Mouse (Mus musculus) stomach, embryonic 14.5 days (tissue): ENCODE measurements around the gene Ddr2. TPM values are rescaled to one million over a fixed set of nuclear protein-coding genes. Genes with fewer than 3 reads are reported as not detected.
"Not testable (repeated sequence)": the region's sequence is repeated elsewhere in the genome, so short reads cannot be mapped to it uniquely, and the experiment has no call there.

Experiments
- ATAC-seq: fragments of 200-750 bp; cut with Nextera tagmentation; 2 replicates; pipeline ENCODE4 v1.8.0; 2017; ENCODE audit warnings: low read depth, moderate TSS enrichment; ENCODE audit not compliant: insufficient number of reproducible peaks, insufficient read depth, low FRiP score
- H3K27ac ChIP-seq: fragments of 300-500 bp; sonication (generic); 2 replicates; pipeline ENCODE4 v1.5.1; 2014; ENCODE audit warnings: mild to moderate bottlenecking, low read length, moderate library complexity, mixed read lengths
- H3K27me3 ChIP-seq: fragments of 300-500 bp; sonication (generic); 2 replicates; pipeline ENCODE4 v1.6.1; 2014; ENCODE audit warnings: low read length, control low read depth, mixed read lengths; ENCODE audit not compliant: control insufficient read depth, insufficient read depth
- H3K36me3 ChIP-seq: fragments of 300-500 bp; sonication (generic); 2 replicates; pipeline ENCODE4 v1.6.1; 2014; ENCODE audit warnings: mild to moderate bottlenecking, control low read depth, low read length, moderate library complexity, mixed read lengths; ENCODE audit not compliant: control insufficient read depth, insufficient read depth
- H3K4me1 ChIP-seq: fragments of 300-500 bp; sonication (generic); 2 replicates; pipeline ENCODE4 v1.6.1; 2014; ENCODE audit warnings: low read length, control low read depth, mixed read lengths; ENCODE audit not compliant: control insufficient read depth, insufficient read depth
- H3K4me2 ChIP-seq: fragments of 300-500 bp; sonication (generic); replicated peaks from 2 replicates; pipeline ENCODE4 v1.6.1; 2014; ENCODE audit warnings: low read depth, low read length, control low read depth
- H3K4me3 ChIP-seq: fragments of 300-500 bp; sonication (generic); 2 replicates; pipeline ENCODE4 v1.5.1; 2014; ENCODE audit warnings: low read depth, low read length, control low read depth
- H3K9ac ChIP-seq: fragments of 300-500 bp; sonication (generic); replicated peaks from 2 replicates; pipeline ENCODE4 v1.6.1; 2014; ENCODE audit warnings: low read depth, mild to moderate bottlenecking, control low read depth, low read length, moderate library complexity, mixed read lengths
- H3K9me3 ChIP-seq: fragments of 300-500 bp; sonication (generic); 2 replicates; pipeline ENCODE4 v1.6.1; 2016; ENCODE audit warnings: low read depth, low read length, control low read depth; ENCODE audit not compliant: control insufficient read depth
- whole genome bisulfite sequencing: fragments of 180-500 bp; shearing (Covaris S2); extraction: QIAGEN DNeasy Blood & Tissue Kit; methylation state at CpG from one replicate; pipeline ENCODE4 v1.1.7; 2014; 5-methylcytosine and 5-hydroxymethylcytosine counted together
- polyA plus RNA-seq: library from polyadenylated mRNA; unstranded; fragments of >200 nt; fragmentation: Nextera tagmentation; extraction: Ambion mirVana; gene quantifications from 2 replicates; pipeline ENCODE4 v1.2.1, GENCODE M21; 2014

Gene Ddr2
- polyA plus RNA-seq, 1 experiment from 2014 or later: 60.4 TPM

- H3K9me3 ChIP-seq: no peaks in the 10 kb centered on the region
- no peaks in the 10 kb centered on the region for H3K4me1 ChIP-seq
- no peak for ATAC-seq
- no peaks in the 10 kb centered on the region for H3K27me3 ChIP-seq
- H3K27ac ChIP-seq: no peak overlapping the region
- H3K4me2 ChIP-seq: no peak overlapping the region
- H3K9ac ChIP-seq: no peak overlapping the region
- 67% methylated on average over 2 of the region's 2 CpGs for WGBS
- H3K36me3 ChIP-seq: no peaks in the 10 kb centered on the region
- H3K4me3 ChIP-seq: no peak overlapping the region
Observed at GRCm38 (mm10) chr1:170124644-170125043, 14.1 kb upstream of the Ddr2 start.

DNA sequence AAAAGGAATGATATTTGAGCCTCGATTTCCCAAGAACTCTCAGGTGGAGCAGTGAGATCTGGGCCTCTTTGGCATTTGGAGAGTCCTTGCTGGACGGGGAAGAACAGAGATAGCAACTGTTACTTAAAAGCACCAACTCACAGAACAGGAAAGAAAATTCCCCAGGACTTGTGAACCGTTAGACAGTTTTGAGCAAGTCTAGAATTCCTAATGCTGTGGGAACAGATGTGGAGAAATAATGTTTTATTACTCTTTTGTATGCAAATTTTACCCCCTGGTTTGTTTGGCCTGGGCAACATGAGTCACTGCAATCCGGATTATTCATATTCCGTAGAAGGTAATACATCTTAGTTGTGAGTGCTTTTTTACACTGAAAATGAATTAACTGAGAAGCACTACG is 3.1 kb upstream of the Ddr2 start:
- WGBS: 73% methylated on average over 6 of the region's 6 CpGs
- Histone ChIP-seq H3K4me2 (no peak overlapping the region), H3K4me1 (peaks cover 6% of the 10 kb centered on the region; the same call in 1 of the 2 replicates), H3K27ac (no peak overlapping the region), H3K9me3 (no peaks in the 10 kb centered on the region), H3K36me3 (no peaks in the 10 kb centered on the region), H3K27me3 (no peaks in the 10 kb centered on the region), H3K9ac (no peak overlapping the region), H3K4me3 (no peak overlapping the region)
- no peak for ATAC-seq

DNA sequence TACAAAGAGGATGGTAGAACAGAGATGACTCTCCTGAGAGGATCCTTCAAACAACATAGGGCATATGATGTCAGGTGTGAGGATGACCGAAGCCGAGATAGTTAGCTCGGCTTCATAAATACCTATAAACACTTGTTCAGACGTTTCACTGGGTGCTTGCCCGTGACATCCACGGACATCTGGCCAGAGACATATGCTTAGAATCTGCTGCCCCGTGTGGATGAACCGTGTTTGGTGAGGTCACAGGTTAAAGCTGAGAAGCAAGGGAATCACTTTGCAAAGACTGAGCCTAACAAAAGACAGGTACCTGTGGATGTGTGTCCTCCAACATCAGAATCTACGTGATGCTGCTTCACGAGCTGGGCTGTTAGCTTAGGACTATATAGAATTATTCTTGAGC is 1.7 kb upstream of the Ddr2 start:
- ATAC-seq: no peak
- Histone ChIP-seq H3K9ac (no peak overlapping the region), H3K9me3 (no peaks in the 10 kb centered on the region), H3K27ac (no peak overlapping the region), H3K27me3 (no peaks in the 10 kb centered on the region), H3K4me1 (peaks cover 10% of the 10 kb centered on the region; the same call in 1 of the 2 replicates), H3K4me2 (no peak overlapping the region), H3K4me3 (no peak overlapping the region), H3K36me3 (no peaks in the 10 kb centered on the region)
- 89% methylated on average over 10 of the region's 10 CpGs for WGBS

DNA sequence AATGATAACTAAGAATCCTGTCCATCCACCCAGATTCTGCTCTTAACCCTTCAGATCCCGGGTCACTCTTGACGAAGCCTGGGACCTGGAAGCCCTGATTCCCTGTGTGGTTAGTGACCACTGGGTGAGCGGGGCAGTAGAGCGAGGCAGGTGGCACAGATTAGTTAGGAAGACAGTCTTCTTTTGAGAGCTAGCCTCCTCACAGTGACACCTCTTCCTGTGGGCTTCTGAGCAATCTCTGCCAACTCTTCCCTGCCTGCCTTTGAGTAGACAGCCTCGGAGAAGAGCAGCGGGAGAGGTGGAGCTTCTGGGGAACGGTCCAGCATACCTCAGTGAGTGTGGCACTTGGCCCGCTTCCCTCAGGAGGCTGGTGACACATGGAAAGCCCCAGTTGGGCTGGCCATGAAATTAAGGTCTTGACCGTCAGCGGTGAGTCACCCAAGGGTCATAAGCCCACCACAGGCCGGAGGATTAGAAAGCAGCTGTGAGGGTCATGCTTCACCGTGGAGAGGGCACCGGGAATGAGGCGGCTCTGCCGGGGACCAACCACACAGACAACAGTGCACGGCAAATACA is 1.2 kb upstream of the Ddr2 start:
- Histone ChIP-seq H3K27ac (peak overlapping the region; percentile 97), H3K4me3 (no peak overlapping the region), H3K9me3 (no peaks in the 10 kb centered on the region), H3K4me2 (peak overlapping the region; percentile 45), H3K36me3 (no peaks in the 10 kb centered on the region), H3K9ac (no peak overlapping the region), H3K4me1 (peaks cover 10% of the 10 kb centered on the region; the same call in 1 of the 2 replicates), H3K27me3 (no peaks in the 10 kb centered on the region)
- 80% methylated on average over 16 of the region's 16 CpGs for WGBS
- peak; percentile 24; the same call in 1 of the 2 replicates for ATAC-seq

DNA sequence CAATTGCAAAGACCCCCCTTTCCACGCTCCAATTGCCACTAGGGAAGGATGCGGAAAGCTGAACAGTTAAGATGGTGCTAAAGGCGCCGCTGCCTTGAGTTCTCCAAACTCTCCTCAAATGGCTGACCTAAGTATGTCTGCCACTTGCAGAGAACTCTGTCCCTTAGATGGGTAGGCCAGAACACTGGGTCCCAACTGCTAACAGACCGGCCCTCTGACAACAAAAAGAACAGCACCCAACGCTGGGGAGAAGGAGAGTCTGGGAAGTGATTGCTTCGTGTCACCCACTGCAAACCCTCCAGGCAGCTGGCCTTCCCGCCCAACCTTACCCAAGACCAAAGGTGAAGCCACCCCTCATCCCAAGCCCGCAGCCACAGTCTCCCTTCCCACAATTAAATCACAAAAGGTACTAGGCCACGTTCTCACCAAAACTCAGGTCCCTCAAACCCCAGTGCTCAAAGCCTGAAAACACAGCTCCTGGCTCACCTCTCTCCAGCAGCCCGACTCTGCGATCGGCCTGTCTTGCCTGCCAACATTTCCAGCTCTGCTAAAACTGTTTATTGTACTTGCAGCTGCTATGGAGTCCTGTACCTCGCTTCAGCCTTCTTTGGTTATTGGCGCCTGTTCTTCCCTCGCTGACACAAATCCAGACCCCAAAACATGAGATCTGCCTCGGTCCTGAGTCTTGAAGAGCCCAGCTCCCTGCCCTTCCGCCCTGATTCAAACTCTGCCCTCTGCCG is 616 bp downstream of the Ddr2 start:
- peak; percentile 64; the same call in 1 of the 2 replicates for ATAC-seq
- no peaks in the 10 kb centered on the region for H3K9me3 ChIP-seq
- 57% methylated on average over 19 of the region's 19 CpGs for WGBS

DNA sequence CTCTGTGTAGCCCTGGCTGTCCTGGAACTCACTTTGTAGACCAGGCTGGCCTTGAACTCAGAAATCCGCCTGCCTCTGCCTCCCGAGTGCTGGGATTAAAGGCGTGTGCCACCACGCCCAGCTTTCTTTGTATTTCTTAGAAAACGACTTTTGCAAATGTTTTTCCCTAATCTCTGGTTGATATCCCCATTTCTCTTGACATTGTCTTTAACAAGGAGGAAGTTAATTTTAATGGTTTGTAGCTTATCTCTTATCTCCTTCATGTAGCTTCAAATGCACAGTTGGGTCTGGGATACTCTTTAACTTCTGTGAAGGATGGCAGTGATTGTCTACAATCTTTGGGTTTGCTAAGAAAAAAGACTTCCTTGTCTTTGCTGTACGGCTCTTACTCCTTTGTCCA is 7.7 kb downstream of the Ddr2 start:
- H3K4me3 ChIP-seq, H3K27ac ChIP-seq, H3K4me2 ChIP-seq, H3K4me1 ChIP-seq, H3K27me3 ChIP-seq, H3K36me3 ChIP-seq, H3K9me3 ChIP-seq, H3K9ac ChIP-seq, ATAC-seq: not testable (repeated sequence)
- WGBS: 85% methylated on average over 6 of the region's 6 CpGs

More for the DNA sequence above, 616 bp downstream of the Ddr2 start:
- H3K9ac ChIP-seq: peak overlapping the region; percentile 45
- peaks cover 10% of the 10 kb centered on the region; the same call in 1 of the 2 replicates for H3K4me1 ChIP-seq
- H3K27me3 ChIP-seq: no peaks in the 10 kb centered on the region
- peak overlapping the region; percentile 45 for H3K4me2 ChIP-seq
- H3K4me3 ChIP-seq: peak overlapping the region; percentile 29
- H3K36me3 ChIP-seq: no peaks in the 10 kb centered on the region
- peak overlapping the region; percentile 97 for H3K27ac ChIP-seq

DNA sequence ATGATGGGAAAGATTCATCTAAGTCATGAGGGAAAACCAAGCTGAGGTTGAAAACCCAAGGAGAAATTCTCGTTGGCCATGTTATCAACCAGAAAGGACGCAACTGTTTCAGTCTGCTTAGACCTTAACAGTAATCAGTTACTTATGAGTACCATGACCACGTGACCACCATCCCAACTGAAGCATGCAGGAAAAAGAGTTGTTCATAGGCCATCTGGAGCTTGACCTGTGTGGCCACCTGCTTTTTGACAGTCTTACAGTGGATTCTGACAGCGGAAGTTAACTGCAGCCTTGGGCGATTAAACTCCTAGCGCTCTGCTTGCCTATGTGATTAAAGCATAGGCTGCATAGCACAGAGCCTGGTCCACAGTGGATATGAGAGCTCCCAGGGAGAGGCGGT is 23.9 kb downstream of the Ddr2 start:
- Histone ChIP-seq H3K4me1 (no peaks in the 10 kb centered on the region), H3K27ac (no peak overlapping the region), H3K4me3 (no peak overlapping the region), H3K36me3 (peaks cover 3% of the 10 kb centered on the region; the same call in 1 of the 2 replicates), H3K9me3 (no peaks in the 10 kb centered on the region), H3K4me2 (no peak overlapping the region), H3K9ac (no peak overlapping the region), H3K27me3 (no peaks in the 10 kb centered on the region)
- WGBS: 90% methylated on average over 7 of the region's 7 CpGs
- ATAC-seq: no peak

- ATAC-seq: no peak
- H3K4me2 ChIP-seq: no peak overlapping the region
- H3K4me1 ChIP-seq: no peaks in the 10 kb centered on the region
- peaks cover 3% of the 10 kb centered on the region; the same call in 1 of the 2 replicates for H3K36me3 ChIP-seq
- 91% methylated on average over 12 of the region's 12 CpGs for WGBS
- H3K27ac ChIP-seq: no peak overlapping the region
- no peaks in the 10 kb centered on the region for H3K9me3 ChIP-seq
- H3K9ac ChIP-seq: no peak overlapping the region
- no peaks in the 10 kb centered on the region for H3K27me3 ChIP-seq
- no peak overlapping the region for H3K4me3 ChIP-seq
Observed at GRCm38 (mm10) chr1:170084151-170084796, 26.3 kb downstream of the Ddr2 start.
